Mouse (Mus musculus) hindbrain, embryonic 16.5 days (tissue): Measurements from ENCODE around the gene Vps45. TPM values are rescaled to one million over a fixed set of nuclear protein-coding genes. Genes with fewer than 3 reads are reported as not detected.
"Not testable (repeated sequence)": the region's sequence is repeated elsewhere in the genome, so short reads cannot be mapped to it uniquely, and the experiment has no call there.

ENCODE experiments used
- ATAC-seq: fragments of 200-750 bp; cut with Nextera tagmentation; 2 replicates; pipeline ENCODE4 v1.8.0; 2017; ENCODE audit warnings: moderate TSS enrichment, moderate library complexity
- H3K27ac ChIP-seq: fragments of 300-500 bp; sonication (generic); 2 replicates; pipeline ENCODE4 v1.5.1; 2014; ENCODE audit warnings: low read depth, mild to moderate bottlenecking, control low read depth, low read length, moderate library complexity
- H3K27me3 ChIP-seq: fragments of 300-500 bp; sonication (generic); replicated peaks from 2 replicates; pipeline ENCODE4 v1.6.1; 2014; ENCODE audit warnings: low read length; ENCODE audit not compliant: control insufficient read depth, insufficient read depth
- H3K36me3 ChIP-seq: fragments of 300-500 bp; sonication (generic); 2 replicates; pipeline ENCODE4 v1.6.1; 2014; ENCODE audit warnings: mild to moderate bottlenecking, low read length, moderate library complexity, mixed read lengths; ENCODE audit not compliant: control insufficient read depth, insufficient read depth
- H3K4me1 ChIP-seq: fragments of 300-500 bp; sonication (generic); 2 replicates; pipeline ENCODE4 v1.6.1; 2014; ENCODE audit warnings: low read depth, low read length; ENCODE audit not compliant: control insufficient read depth, insufficient read depth
- H3K4me2 ChIP-seq: fragments of 300-500 bp; sonication (generic); 2 replicates; pipeline ENCODE4 v1.6.1; 2014; ENCODE audit warnings: mild to moderate bottlenecking, low read length, control low read depth, moderate library complexity
- H3K4me3 ChIP-seq: fragments of 300-500 bp; sonication (generic); 2 replicates; pipeline ENCODE4 v1.5.1; 2014; ENCODE audit warnings: mild to moderate bottlenecking, low read length, control low read depth, moderate library complexity
- H3K9ac ChIP-seq: fragments of 300-500 bp; sonication (generic); 2 replicates; pipeline ENCODE4 v1.6.1; 2014; ENCODE audit warnings: low read depth, mild to moderate bottlenecking, control low read depth, low read length, moderate library complexity
- H3K9me3 ChIP-seq: fragments of 300-500 bp; sonication (generic); 2 replicates; pipeline ENCODE4 v1.6.1; 2014; ENCODE audit warnings: mild to moderate bottlenecking, low read length, moderate library complexity; ENCODE audit not compliant: control insufficient read depth
- WGBS: fragments of 180-500 bp; shearing (Covaris S2); extraction: QIAGEN DNeasy Blood & Tissue Kit; methylation state at CpG from one replicate; pipeline ENCODE4 v1.1.7; 2014; 5-methylcytosine and 5-hydroxymethylcytosine counted together
- polyA plus RNA-seq: library from polyadenylated mRNA; unstranded; fragments of >200 nt; fragmentation: Nextera tagmentation; extraction: Ambion mirVana; gene quantifications from 2 replicates; pipeline ENCODE4 v1.2.1, GENCODE M21; 2015

Vps45 gene
- polyA plus RNA-seq, 1 experiment from 2014 or later, result 60.8 TPM

DNA sequence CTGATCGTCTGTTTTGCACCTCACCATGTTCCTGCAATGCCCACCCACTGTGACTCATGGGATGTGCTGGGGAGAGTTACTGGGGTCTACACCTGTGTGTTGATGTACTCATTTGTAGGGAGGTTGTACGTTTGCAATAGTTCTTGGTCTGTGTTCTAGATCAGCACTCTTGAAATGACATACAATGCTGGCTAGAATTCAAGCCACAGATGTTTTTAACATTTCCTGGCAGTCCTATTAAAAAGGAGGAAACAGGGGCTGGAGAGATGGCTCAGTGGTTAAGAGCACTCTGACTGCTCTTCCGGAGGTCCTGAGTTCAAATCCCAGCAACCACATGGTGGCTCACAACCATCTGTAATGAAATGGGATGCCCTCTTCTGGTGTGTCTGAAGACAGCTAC lies 104.7 kb downstream of the Vps45 start:
- peak overlapping the region; percentile 39; the same call in 1 of the 2 replicates for H3K27ac ChIP-seq
- H3K36me3 ChIP-seq, result no peaks in the 10 kb centered on the region
- no peak overlapping the region for H3K4me2 ChIP-seq
- ATAC-seq, result no peak
- no peaks in the 10 kb centered on the region for H3K4me1 ChIP-seq
- 49% methylated on average over 3 of the region's 3 CpGs for WGBS
- H3K9me3 ChIP-seq, result no peaks in the 10 kb centered on the region
- no peaks in the 10 kb centered on the region for H3K27me3 ChIP-seq
- H3K9ac ChIP-seq, result no peak overlapping the region
- H3K4me3 ChIP-seq, result no peak overlapping the region

DNA sequence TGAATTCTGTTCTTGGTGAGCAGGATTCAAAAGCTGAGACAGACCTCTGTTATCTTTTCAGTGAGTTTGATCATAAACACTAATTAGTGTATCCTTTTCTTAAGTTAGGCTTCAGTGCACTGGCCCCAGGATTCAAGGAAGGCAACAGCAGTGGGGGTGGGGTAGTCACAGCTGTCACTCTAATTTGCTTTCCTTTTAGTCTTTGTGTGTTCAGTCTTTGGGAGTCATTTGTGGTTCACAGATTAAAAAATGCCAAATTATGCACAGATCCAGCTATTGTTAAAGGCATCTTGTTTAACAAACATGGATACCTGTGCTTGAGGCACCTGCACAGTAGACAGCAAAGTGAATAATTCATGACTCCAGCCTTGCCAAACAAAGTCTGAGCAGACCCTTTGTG lies 105.2 kb downstream of the Vps45 start:
- no peaks in the 10 kb centered on the region for H3K27me3 ChIP-seq
- H3K4me1 ChIP-seq, result no peaks in the 10 kb centered on the region
- H3K4me3 ChIP-seq, result no peak overlapping the region
- no peaks in the 10 kb centered on the region for H3K36me3 ChIP-seq
- peak overlapping the region; percentile 39; the same call in 1 of the 2 replicates for H3K27ac ChIP-seq
- H3K9ac ChIP-seq, result no peak overlapping the region
- no peak for ATAC-seq
- H3K4me2 ChIP-seq, result no peak overlapping the region
- no peaks in the 10 kb centered on the region for H3K9me3 ChIP-seq

DNA sequence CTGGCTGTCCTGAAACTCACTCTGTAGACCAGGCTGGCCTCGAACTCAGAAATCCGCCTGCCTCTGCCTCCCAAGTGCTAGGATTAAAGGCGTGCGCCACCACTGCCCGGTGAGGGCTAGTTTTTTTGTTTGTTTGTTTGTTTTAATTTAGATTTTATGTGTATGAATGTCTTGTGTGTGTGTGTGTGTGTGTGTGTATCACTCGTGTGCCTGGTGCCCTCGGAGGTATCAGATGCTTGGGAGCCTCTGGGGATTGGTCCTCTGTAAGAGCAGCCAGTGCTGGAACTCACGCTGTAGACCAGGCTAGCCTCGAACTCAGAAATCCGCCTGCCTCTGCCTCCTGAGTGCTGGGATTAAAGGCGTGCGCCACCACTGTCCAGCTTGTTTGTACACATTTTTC lies 106.7 kb downstream of the Vps45 start:
- peak overlapping the region; percentile 100 for H3K27ac ChIP-seq
- not testable (repeated sequence) for H3K4me1 ChIP-seq, H3K36me3 ChIP-seq, H3K27me3 ChIP-seq, H3K9me3 ChIP-seq
- WGBS, result 72% methylated on average over 12 of the region's 12 CpGs
- peak overlapping the region; percentile 80 for H3K4me2 ChIP-seq
- peak; percentile 18; the same call in 1 of the 2 replicates for ATAC-seq
- H3K4me3 ChIP-seq, result peak overlapping the region; percentile 56
- peak overlapping the region; percentile 81 for H3K9ac ChIP-seq

DNA sequence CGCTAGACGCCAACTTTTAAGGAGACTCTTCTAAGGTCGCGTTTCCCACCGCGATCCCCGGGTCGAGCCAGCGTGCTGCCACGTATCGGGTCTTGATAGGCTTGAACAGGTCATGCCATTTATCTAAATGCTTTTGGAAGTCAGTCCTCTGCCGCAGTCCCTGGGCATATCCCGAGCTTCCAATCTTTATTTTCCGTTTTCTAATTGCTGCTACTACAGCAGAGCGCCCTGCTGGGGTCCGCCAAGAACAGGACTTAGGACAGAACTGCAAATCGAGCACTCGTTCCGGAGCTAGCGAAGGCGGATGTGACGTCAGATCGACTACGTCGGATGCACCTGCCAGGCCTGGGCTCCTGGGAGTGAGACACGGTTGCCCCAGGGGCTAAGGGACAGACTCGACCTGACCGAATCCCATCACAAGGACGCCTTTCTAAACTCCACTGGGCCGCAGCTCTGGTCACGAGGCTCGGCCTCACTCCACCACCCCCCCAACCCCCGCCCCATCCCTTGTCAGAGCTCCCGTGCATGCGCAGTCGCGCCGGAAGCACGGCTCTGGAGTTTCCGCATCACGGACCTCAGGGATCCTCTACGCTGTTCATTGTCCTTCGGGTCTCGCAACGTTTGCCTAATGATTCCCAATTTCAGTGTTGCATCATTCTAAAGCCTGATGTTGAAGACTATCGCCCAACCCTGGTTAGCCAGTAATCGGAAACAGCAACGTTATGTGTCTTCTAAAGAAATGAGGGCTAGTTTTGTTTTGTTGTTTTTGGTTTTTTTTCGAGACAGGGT lies 107.3 kb downstream of the Vps45 start:
- Histone ChIP-seq H3K4me2 (peak overlapping the region; percentile 80), H3K4me3 (peak overlapping the region; percentile 56), H3K9ac (peak overlapping the region; percentile 81), H3K36me3 (peaks cover 3% of the 10 kb centered on the region; the same call in 1 of the 2 replicates), H3K4me1 (no peaks in the 10 kb centered on the region), H3K9me3 (no peaks in the 10 kb centered on the region), H3K27ac (peak overlapping the region; percentile 100), H3K27me3 (no peaks in the 10 kb centered on the region)
- WGBS, result 2% methylated on average over 49 of the region's 49 CpGs
- ATAC-seq, result peak; percentile 98

Other genes starting within 250 kb of the Vps45 start
- 17.6 and 18.7 TPM in 2 replicates for gene Rprd2, start 239.6 kb downstream of the Vps45 start, polyA plus RNA-seq
- 30.8 and 35.6 TPM in 2 replicates for gene Prpf3, start 202.6 kb downstream of the Vps45 start, polyA plus RNA-seq
- 251 and 276 TPM in 2 replicates for gene Mrps21, start 186.9 kb downstream of the Vps45 start, polyA plus RNA-seq
- gene Ciart, start 176.2 kb downstream of the Vps45 start, polyA plus RNA-seq, result 5.1 and 6.1 TPM in 2 replicates
- gene BC028528, start 166.5 kb downstream of the Vps45 start, polyA plus RNA-seq, result 17.2 and 21.4 TPM in 2 replicates
- gene Aph1a, start 164.5 kb downstream of the Vps45 start, polyA plus RNA-seq, result 30.1 and 31.8 TPM in 2 replicates
- gene Car14, start 153.8 kb downstream of the Vps45 start, polyA plus RNA-seq, result 16.1 and 16.9 TPM in 2 replicates
- 110 and 118 TPM in 2 replicates for gene Anp32e, start 129.2 kb downstream of the Vps45 start, polyA plus RNA-seq
- gene Plekho1, start 62.5 kb downstream of the Vps45 start, polyA plus RNA-seq, result 27.7 and 41.3 TPM in 2 replicates
- gene Otud7b, start 46.1 kb upstream of the Vps45 start, polyA plus RNA-seq, result 6.5 and 8.7 TPM in 2 replicates
- gene Mtmr11, start 103.5 kb upstream of the Vps45 start, polyA plus RNA-seq, result 12.7 and 13.9 TPM in 2 replicates
- 131 and 152 TPM in 2 replicates for gene Sf3b4, start 113.9 kb upstream of the Vps45 start, polyA plus RNA-seq
- gene Sv2a, start 122.7 kb upstream of the Vps45 start, polyA plus RNA-seq, result 135 TPM in 2 replicates
- 52.7 and 57.2 TPM in 2 replicates for gene Bola1, start 161.2 kb upstream of the Vps45 start, polyA plus RNA-seq
- gene Hist2h2ab, start 161.4 kb upstream of the Vps45 start, polyA plus RNA-seq, result not detected in 2 replicates
- gene Hist2h2ac, start 162.4 kb upstream of the Vps45 start, polyA plus RNA-seq, result 1.3 TPM in 1 of 2 replicates, not detected in the other
- 4.9 and 5.5 TPM in 2 replicates for gene Hist2h2be, start 162.7 kb upstream of the Vps45 start, polyA plus RNA-seq
- 0.70 and 1.1 TPM in 2 replicates for gene Hist2h3c2, start 180.7 kb upstream of the Vps45 start, polyA plus RNA-seq
- 31.6 and 34.2 TPM in 2 replicates for gene Hist2h2aa2, start 181.8 kb upstream of the Vps45 start, polyA plus RNA-seq
- gene Hist2h2aa1, start 187.0 kb upstream of the Vps45 start, polyA plus RNA-seq, result 6.1 and 9.9 TPM in 2 replicates
- gene Hist2h3c1, start 188.2 kb upstream of the Vps45 start, polyA plus RNA-seq, result 0.21 and 0.47 TPM in 2 replicates
- 2.8 and 3.1 TPM in 2 replicates for gene Hist2h4, start 204.8 kb upstream of the Vps45 start, polyA plus RNA-seq
- 8.1 and 8.4 TPM in 2 replicates for gene Hist2h3b, start 210.2 kb upstream of the Vps45 start, polyA plus RNA-seq
- gene Hist2h2bb, start 211.3 kb upstream of the Vps45 start, polyA plus RNA-seq, result 1.5 and 2.1 TPM in 2 replicates
- gene Fcgr1, start 235.5 kb upstream of the Vps45 start, polyA plus RNA-seq, result 1.7 and 2.3 TPM in 2 replicates